Comparison of ENCODE assay signal across 13 mouse cellular contexts in genomic region chr2:170811356-170811755, GRCm38 (mm10).
DNase-seq lines count a peak whose midpoint lies in the region; ATAC-seq lines count a peak whose summit lies in the region.
"Had no signal": no experiment of that assay in that cellular context is flagged by ENCODE, and none has a peak within 500 bp of the region (broad histone marks: within the 10 kb centered on the region; RNA-seq: fewer than 3 reads in every experiment).

No protein-coding gene starts in this region.

- no peaks in the 10 kb centered on the region for H3K27me3 ChIP-seq in forebrain, embryonic 13.5 days
- H3K27me3 ChIP-seq in forebrain, embryonic 12.5 days, result 0 out of 2 replicates have a peak, but pooled peaks cover 5% of the 10 kb centered on the region
- H3K27me3 ChIP-seq: embryonic facial prominence, embryonic 12.5 days; stomach, embryonic 15.5 days had no signal

- 76% methylated on average over 9 of the region's 9 CpGs for WGBS in forebrain, embryonic 13.5 days
- WGBS in forebrain, embryonic 12.5 days, result 75% methylated on average over 9 of the region's 9 CpGs

- intact Hi-C loops in left cerebral cortex, postnatal 25 days (cut with DNase I), result no loop called here

- H3K9me3 ChIP-seq in forebrain, embryonic 13.5 days (replicated peaks), result no peaks in the 10 kb centered on the region
- no peaks in the 10 kb centered on the region for H3K9me3 ChIP-seq in forebrain, embryonic 12.5 days
- H3K9me3 ChIP-seq: embryonic facial prominence, embryonic 12.5 days; stomach, embryonic 15.5 days had no signal

- no peak overlapping the region for H3K4me2 ChIP-seq in forebrain, embryonic 13.5 days
- H3K4me2 ChIP-seq in forebrain, embryonic 12.5 days, result no peak overlapping the region
- H3K4me2 ChIP-seq: embryonic facial prominence, embryonic 12.5 days; midbrain, embryonic 11.5 days; stomach, embryonic 15.5 days had no signal

- peaks cover 33% of the 10 kb centered on the region for H3K4me1 ChIP-seq in forebrain, embryonic 13.5 days
- H3K4me1 ChIP-seq in forebrain, embryonic 12.5 days, result peaks cover 12% of the 10 kb centered on the region
- H3K4me1 ChIP-seq: embryonic facial prominence, embryonic 12.5 days; stomach, embryonic 15.5 days had no signal

- DNase-seq in cerebellum, adult 18-20 months, result peak; percentile 87 to 92
- peak; percentile 27 to 59 for DNase-seq in frontal cortex, postnatal 10 days (ENCODE audit: low spot score in 2 of 2)
- DNase-seq in left cerebral cortex, postnatal 25 days (ENCODE audit: low spot score in 2 of 2), result peak; percentile 21 to 87
- DNase-seq in ovary, postnatal 10 days (ENCODE audit: low spot score), result no peak
- no peak for DNase-seq in spleen, postnatal 36 days (ENCODE audit: low spot score in 2 of 2)
- no peak for DNase-seq in ovary, postnatal 14 days (ENCODE audit: low spot score)
- DNase-seq: heart, postnatal 4 days; liver, postnatal 0 days had no signal

- H3K4me3 ChIP-seq in forebrain, embryonic 13.5 days, result no peak overlapping the region
- no peak overlapping the region for H3K4me3 ChIP-seq in forebrain, embryonic 12.5 days (replicated peaks)
- H3K4me3 ChIP-seq: embryonic facial prominence, embryonic 12.5 days; stomach, embryonic 15.5 days had no signal

- H3K9ac ChIP-seq in forebrain, embryonic 13.5 days, result no peak overlapping the region
- H3K9ac ChIP-seq in forebrain, embryonic 12.5 days, result no peak overlapping the region
- H3K9ac ChIP-seq: embryonic facial prominence, embryonic 12.5 days; liver, postnatal 0 days; stomach, embryonic 15.5 days had no signal

- H3K27ac ChIP-seq in forebrain, embryonic 13.5 days, result 0 out of 2 replicates have a peak overlapping the region, but pooled peaks have one; percentile 2
- H3K27ac ChIP-seq in forebrain, embryonic 12.5 days, result no peak overlapping the region
- H3K27ac ChIP-seq: embryonic facial prominence, embryonic 12.5 days; stomach, embryonic 15.5 days had no signal

- ATAC-seq in forebrain, embryonic 13.5 days, result no peak; the same call in 1 of the 2 replicates
- ATAC-seq in forebrain, embryonic 12.5 days (ENCODE audit: low FRiP score), result no peak
- ATAC-seq: liver, postnatal 0 days had no signal

- H3K36me3 ChIP-seq in forebrain, embryonic 13.5 days (ENCODE audit: poor library complexity, severe bottlenecking), result no peaks in the 10 kb centered on the region
- no peaks in the 10 kb centered on the region for H3K36me3 ChIP-seq in forebrain, embryonic 12.5 days (replicated peaks)
- H3K36me3 ChIP-seq: embryonic facial prominence, embryonic 12.5 days; stomach, embryonic 15.5 days had no signal

Comparison
In these comparisons a context has a peak if more than half of its experiments do, and no peak if none do; other contexts are left out.
1. DNase-seq: peak in cerebellum, adult 18-20 months (2 of 2), frontal cortex, postnatal 10 days (2 of 2) and left cerebral cortex, postnatal 25 days (2 of 2); none in ovary, postnatal 10 days (single experiment), spleen, postnatal 36 days (0 of 2) and ovary, postnatal 14 days (single experiment).